Comparison of ENCODE assay signal across 23 mouse cellular contexts in the genomic region with DNA sequence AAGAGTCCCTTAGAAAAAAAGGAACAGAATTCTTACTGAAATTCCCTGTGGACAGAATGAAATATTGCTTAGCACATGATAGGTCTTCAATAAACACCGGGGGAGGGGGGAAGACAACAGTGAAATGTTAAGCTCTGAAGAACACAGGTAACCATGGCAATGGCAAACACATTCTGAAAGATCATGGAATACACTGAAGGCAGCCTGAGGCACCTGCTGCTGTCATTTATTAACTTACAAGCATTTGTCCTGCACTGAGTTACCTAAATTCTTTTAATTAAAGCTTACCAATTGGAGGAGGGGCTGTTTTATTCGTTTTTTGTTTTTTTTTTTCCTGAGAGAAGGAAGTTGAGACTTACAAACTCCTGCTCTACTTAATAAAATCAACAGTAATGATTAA. TPM values are rescaled to one million over a fixed set of nuclear protein-coding genes. Genes with fewer than 3 reads are reported as not detected.
DNase-seq lines count a peak whose midpoint lies in the region; ATAC-seq and TF ChIP-seq lines count a peak whose summit lies in the region.
"Had no signal": no experiment of that assay in that cellular context is flagged by ENCODE, and none has a peak within 500 bp of the region (broad histone marks: within the 10 kb centered on the region; RNA-seq: fewer than 3 reads in every experiment).

No protein-coding gene starts in this region.

- H3K9me3 ChIP-seq in kidney, embryonic 14.5 days (ENCODE audit: control insufficient read depth, low read length) = no peaks in the 10 kb centered on the region
- H3K9me3 ChIP-seq in kidney, postnatal 0 days (replicated peaks; ENCODE audit: low read length) = peaks cover 3% of the 10 kb centered on the region; the same call in 1 of the 2 replicates
- H3K9me3 ChIP-seq in forebrain, embryonic 11.5 days (ENCODE audit: control insufficient read depth, low read length) = no peaks in the 10 kb centered on the region; the same call in 1 of the 2 replicates
- H3K9me3 ChIP-seq: forebrain, embryonic 12.5 days; forebrain, embryonic 15.5 days; G1E; hindbrain, embryonic 12.5 days; hindbrain, embryonic 15.5 days had no signal

- H3K4me3 ChIP-seq in kidney, adult 2 months (ENCODE audit: insufficient read depth, low read depth, low read length) = no peak overlapping the region
- no peak overlapping the region for H3K4me3 ChIP-seq in kidney, embryonic 14.5 days (ENCODE audit: low read length)
- H3K4me3 ChIP-seq in kidney, postnatal 0 days (replicated peaks; ENCODE audit: low read depth, low read length) = no peak overlapping the region
- no peak overlapping the region for H3K4me3 ChIP-seq in forebrain, embryonic 11.5 days (ENCODE audit: low read depth, low read length)
- H3K4me3 ChIP-seq: forebrain, embryonic 12.5 days; forebrain, embryonic 15.5 days; hindbrain, embryonic 12.5 days; hindbrain, embryonic 15.5 days had no signal

- H3K27ac ChIP-seq in kidney, adult 2 months (ENCODE audit: insufficient read depth, low read depth, low read length) = no peak overlapping the region; the same call in 1 of the 2 replicates
- no peak overlapping the region for H3K27ac ChIP-seq in kidney, embryonic 14.5 days (ENCODE audit: low read depth, low read length)
- H3K27ac ChIP-seq in kidney, postnatal 0 days = no peak overlapping the region
- H3K27ac ChIP-seq in forebrain, embryonic 11.5 days (ENCODE audit: low read depth, low read length) = no peak overlapping the region
- H3K27ac ChIP-seq: forebrain, embryonic 12.5 days; forebrain, embryonic 15.5 days; hindbrain, embryonic 12.5 days; hindbrain, embryonic 15.5 days had no signal

- no peaks in the 10 kb centered on the region for H3K36me3 ChIP-seq in kidney, adult 2 months (ENCODE audit: control insufficient read depth, insufficient read depth, low read length)
- no peaks in the 10 kb centered on the region for H3K36me3 ChIP-seq in kidney, embryonic 14.5 days (ENCODE audit: control insufficient read depth, insufficient read depth, low read length)
- H3K36me3 ChIP-seq in kidney, postnatal 0 days (ENCODE audit: insufficient read depth, low read length) = no peaks in the 10 kb centered on the region
- H3K36me3 ChIP-seq in forebrain, embryonic 11.5 days (ENCODE audit: control insufficient read depth, insufficient read depth, low read length) = no peaks in the 10 kb centered on the region
- H3K36me3 ChIP-seq: forebrain, embryonic 12.5 days; forebrain, embryonic 15.5 days; G1E; hindbrain, embryonic 12.5 days; hindbrain, embryonic 15.5 days had no signal

- ATAC-seq in kidney, embryonic 14.5 days (ENCODE audit: low FRiP score, low TSS enrichment) = peak; percentile 72; the same call in 1 of the 2 replicates
- peak; percentile 81 for ATAC-seq in kidney, postnatal 0 days (replicated peaks; ENCODE audit: low FRiP score, low read depth)
- no peak for ATAC-seq in forebrain, embryonic 11.5 days (replicated peaks; ENCODE audit: low FRiP score)
- ATAC-seq in cerebellum, adult (ENCODE audit: insufficient number of reproducible peaks, low FRiP score, low TSS enrichment) = no peak
- ATAC-seq: forebrain, embryonic 15.5 days had no signal

- no peaks in the 10 kb centered on the region for H3K27me3 ChIP-seq in kidney, adult 2 months (replicated peaks; ENCODE audit: control insufficient read depth, insufficient read depth, low read length)
- no peaks in the 10 kb centered on the region for H3K27me3 ChIP-seq in kidney, embryonic 14.5 days (ENCODE audit: control insufficient read depth, insufficient read depth, low read length)
- H3K27me3 ChIP-seq in kidney, postnatal 0 days (ENCODE audit: insufficient read depth, low read length) = no peaks in the 10 kb centered on the region
- H3K27me3 ChIP-seq in forebrain, embryonic 11.5 days (ENCODE audit: control insufficient read depth, insufficient read depth, low read length) = no peaks in the 10 kb centered on the region
- H3K27me3 ChIP-seq: CH12.LX; forebrain, embryonic 12.5 days; forebrain, embryonic 15.5 days; hindbrain, embryonic 12.5 days; hindbrain, embryonic 15.5 days had no signal

- no peak overlapping the region for H3K4me2 ChIP-seq in kidney, embryonic 14.5 days (replicated peaks; ENCODE audit: low read depth, low read length)
- no peak overlapping the region for H3K4me2 ChIP-seq in kidney, postnatal 0 days (ENCODE audit: low read length)
- H3K4me2 ChIP-seq in forebrain, embryonic 11.5 days (ENCODE audit: low read depth, low read length, severe bottlenecking) = no peak overlapping the region
- H3K4me2 ChIP-seq: forebrain, embryonic 12.5 days; forebrain, embryonic 15.5 days; heart, embryonic 11.5 days; hindbrain, embryonic 12.5 days; hindbrain, embryonic 15.5 days had no signal

- TF ChIP-seq POLR2A in kidney, adult 2 months (IDR thresholded peaks at IDR 0.05; ENCODE audit: low read depth, low read length) = no peak

- TF ChIP-seq CTCF in kidney, adult 2 months (conservative IDR thresholded peaks at IDR 0.05; ENCODE audit: insufficient read depth, insufficient read length, low read depth, low read length) = no peak
- TF ChIP-seq CTCF in kidney, postnatal 0 days (IDR thresholded peaks at IDR 0.05; ENCODE audit: low read depth) = no peak

- WGBS in kidney, adult 2 months = 23% methylated on average over 2 of the region's 2 CpGs
- WGBS in kidney, embryonic 14.5 days = 61% methylated on average over 2 of the region's 2 CpGs
- WGBS in kidney, postnatal 0 days = 38% methylated on average over 2 of the region's 2 CpGs
- 66% methylated on average over 2 of the region's 2 CpGs for WGBS in forebrain, embryonic 11.5 days

- no peak overlapping the region for H3K9ac ChIP-seq in kidney, embryonic 14.5 days (ENCODE audit: low read depth, low read length)
- H3K9ac ChIP-seq in kidney, postnatal 0 days (ENCODE audit: low read depth, low read length) = no peak overlapping the region
- no peak overlapping the region for H3K9ac ChIP-seq in forebrain, embryonic 11.5 days (ENCODE audit: low read length)
- H3K9ac ChIP-seq: forebrain, embryonic 12.5 days; forebrain, embryonic 15.5 days; hindbrain, embryonic 12.5 days; hindbrain, embryonic 15.5 days had no signal

- H3K4me1 ChIP-seq in kidney, adult 2 months (ENCODE audit: control insufficient read depth, insufficient read depth, low read length) = peaks cover 22% of the 10 kb centered on the region
- H3K4me1 ChIP-seq in kidney, embryonic 14.5 days (ENCODE audit: control insufficient read depth, insufficient read depth, low read length) = no peaks in the 10 kb centered on the region; the same call in 1 of the 2 replicates
- H3K4me1 ChIP-seq in kidney, postnatal 0 days (replicated peaks; ENCODE audit: insufficient read depth, low read length) = peaks cover 8% of the 10 kb centered on the region
- no peaks in the 10 kb centered on the region; the same call in 1 of the 2 replicates for H3K4me1 ChIP-seq in forebrain, embryonic 11.5 days (replicated peaks; ENCODE audit: control insufficient read depth, insufficient read depth, low read length)
- H3K4me1 ChIP-seq: hindbrain, embryonic 12.5 days; hindbrain, embryonic 15.5 days had no signal

- peak; percentile 84 for DNase-seq in kidney, adult 2 months
- no peak for DNase-seq in kidney, adult 18-20 months
- peak; percentile 47 for DNase-seq in kidney, postnatal 0 days (ENCODE audit: low spot score)
- DNase-seq in kidney, postnatal 36 days = peak; percentile 49 to 80
- DNase-seq in forebrain, embryonic 11.5 days (ENCODE audit: low spot score) = no peak
- DNase-seq in layer of hippocampus, adult 9-10 months (ENCODE audit: low spot score) = no peak
- DNase-seq: adrenal gland, adult 2 months; adrenal gland, postnatal 14 days; B cell, adult 2 months; cerebellum, adult 18-20 months; cerebellum, adult 9-10 months; cerebellum, postnatal 14 days; gastrocnemius, postnatal 14 days; heart, adult 11 months had no signal

RNA-seq across cellular contexts. Expression of a gene that starts 7.3 kb away (rescaled TPM):
- 53.6 and 67.6 TPM in 2 replicates for polyA plus RNA-seq in kidney, adult 2 months (2012; rRNA removed)
- polyA plus RNA-seq in kidney, embryonic 14.5 days (2014; fragmentation: Nextera tagmentation; extraction: Ambion mirVana) = 50.9 and 90.6 TPM in 2 replicates
- 101 and 108 TPM in 2 replicates for polyA plus RNA-seq in kidney, postnatal 0 days (2015; fragmentation: Nextera tagmentation; extraction: Ambion mirVana)
- 135 and 138 TPM in 2 replicates for polyA plus RNA-seq in forebrain, embryonic 11.5 days (2014; fragmentation: Nextera tagmentation; extraction: Ambion mirVana)
- polyA plus RNA-seq: G1E had no signal

Comparison
In these comparisons a context has a peak if more than half of its experiments do, and no peak if none do; other contexts are left out.
1. DNase-seq: peak in kidney, adult 2 months (single experiment), kidney, postnatal 0 days (single experiment) and kidney, postnatal 36 days (2 of 2); none in kidney, adult 18-20 months (single experiment), forebrain, embryonic 11.5 days (single experiment) and layer of hippocampus, adult 9-10 months (single experiment).
2. ATAC-seq: peak in kidney, embryonic 14.5 days (single experiment) and kidney, postnatal 0 days (single experiment); none in forebrain, embryonic 11.5 days (single experiment) and cerebellum, adult (single experiment).